Mouse (Mus musculus): Measurements from ENCODE around the gene Kcnq1.

DNA sequence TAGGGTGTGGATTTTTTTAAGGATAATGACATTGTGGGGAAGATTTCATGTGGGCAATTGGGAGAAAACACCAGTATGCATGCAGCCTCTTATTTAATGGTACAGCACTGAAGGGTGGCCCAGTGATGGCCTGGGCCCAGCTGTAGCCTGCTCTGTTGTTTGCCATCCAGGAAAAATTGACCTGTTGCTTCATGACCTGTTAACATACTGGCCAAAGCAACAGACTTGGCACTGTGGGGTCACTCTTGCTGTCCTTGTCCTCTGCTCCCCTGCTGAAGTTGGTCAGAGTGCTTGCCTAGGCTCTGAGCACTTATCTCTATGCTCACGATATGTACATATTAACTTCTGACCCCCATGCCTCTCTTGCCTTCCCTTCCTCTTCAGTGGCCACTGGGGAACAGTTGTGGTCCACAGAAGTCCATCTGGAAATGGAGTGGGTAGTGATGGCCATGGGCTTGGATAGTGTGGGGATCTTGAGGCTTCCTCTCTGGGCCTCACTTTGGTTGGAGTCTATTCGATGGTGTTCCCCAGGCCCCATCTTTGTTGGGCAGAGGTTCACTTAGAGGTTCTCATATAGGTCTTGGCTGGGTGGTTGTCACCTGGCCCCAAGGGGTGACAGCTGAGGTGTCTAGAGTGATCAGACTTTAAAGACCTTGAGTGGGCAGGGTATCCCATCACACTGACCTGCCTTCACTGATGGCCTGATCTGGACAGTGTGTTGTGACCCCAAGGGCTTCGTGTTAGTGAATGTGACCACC lies 84.0 kb downstream of the Kcnq1 start:
- TF ChIP-seq TAL1 (IDR thresholded peaks at IDR 0.05; ENCODE audit: low read length): no peak
- TF ChIP-seq GATA1 (IDR thresholded peaks at IDR 0.05; ENCODE audit: low read length): no peak
